In genomic region chr15:103376837-103377269, GRCm38 (mm10) we compare ENCODE assay signal across 12 mouse cellular contexts. TPM values are rescaled to one million over a fixed set of nuclear protein-coding genes. Genes with fewer than 3 reads are reported as not detected.
DNase-seq lines count a peak whose midpoint lies in the region; ATAC-seq lines count a peak whose summit lies in the region.
"Had no signal": no experiment of that assay in that cellular context is flagged by ENCODE, and none has a peak within 500 bp of the region (broad histone marks: within the 10 kb centered on the region; RNA-seq: fewer than 3 reads in every experiment).

No protein-coding gene starts in this region.

- no peak overlapping the region for H3K4me3 ChIP-seq in heart, embryonic 14.5 days (ENCODE audit: control insufficient read depth in 1 of 2, insufficient read depth in 1 of 2, low read depth in 1 of 2, low read length in 2 of 2)
- H3K4me3 ChIP-seq: liver, embryonic 13.5 days; neural tube, embryonic 13.5 days had no signal

- no peaks in the 10 kb centered on the region for H3K9me3 ChIP-seq in heart, embryonic 14.5 days (ENCODE audit: control insufficient read depth, low read length)
- H3K9me3 ChIP-seq: liver, embryonic 13.5 days; neural tube, embryonic 13.5 days had no signal

- peak; percentile 57 for ATAC-seq in heart, embryonic 14.5 days (ENCODE audit: insufficient number of reproducible peaks, insufficient read depth, low FRiP score, low read depth)
- ATAC-seq: activated CD4-positive, CD25-positive, alpha-beta regulatory T cell, adult 4 months had no signal

- H3K4me2 ChIP-seq in heart, embryonic 14.5 days (ENCODE audit: low read length), result peak overlapping the region; percentile 13; the same call in 1 of the 2 replicates
- H3K4me2 ChIP-seq: liver, embryonic 13.5 days; neural tube, embryonic 13.5 days had no signal

- peak overlapping the region; percentile 68 to 72 for H3K27ac ChIP-seq in heart, embryonic 14.5 days (replicated peaks in 1 of 2; ENCODE audit: control insufficient read depth in 1 of 2, insufficient read depth in 1 of 2, low read depth in 2 of 2, low read length in 2 of 2)
- H3K27ac ChIP-seq: liver, embryonic 13.5 days; neural tube, embryonic 13.5 days had no signal

- H3K36me3 ChIP-seq in heart, embryonic 14.5 days (ENCODE audit: control insufficient read depth, insufficient read depth, low read length), result no peaks in the 10 kb centered on the region
- H3K36me3 ChIP-seq: liver, embryonic 13.5 days; neural tube, embryonic 13.5 days had no signal

- no peaks in the 10 kb centered on the region for H3K27me3 ChIP-seq in heart, embryonic 14.5 days (ENCODE audit: control insufficient read depth, insufficient read depth, low read length)
- H3K27me3 ChIP-seq: liver, embryonic 13.5 days; neural tube, embryonic 13.5 days had no signal

- peak overlapping the region; percentile 17; the same call in 1 of the 2 replicates for H3K9ac ChIP-seq in heart, embryonic 14.5 days (ENCODE audit: low read length)
- H3K9ac ChIP-seq: liver, embryonic 13.5 days; neural tube, embryonic 13.5 days had no signal

- peaks cover 25 to 40% of the 10 kb centered on the region in 2 experiments for H3K4me1 ChIP-seq in heart, embryonic 14.5 days (ENCODE audit: control insufficient read depth in 2 of 2, insufficient read depth in 2 of 2, low read length in 2 of 2)

- 24% methylated on average over 8 of the region's 8 CpGs for WGBS in heart, embryonic 14.5 days

- intact Hi-C loops in left cerebral cortex, postnatal 36 days (cut with DNase I), result no loop called here

- peak; percentile 52 for DNase-seq in adrenal gland, postnatal 10 days
- no peak for DNase-seq in adrenal gland, adult 8-10 months
- DNase-seq in 3134 (ENCODE audit: extremely low read depth, insufficient read length, low spot score), result peak; percentile 67
- peak; percentile 53 to 61 for DNase-seq in kidney, postnatal 36 days
- DNase-seq in right cerebral cortex, postnatal 36 days (ENCODE audit: low spot score in 2 of 2), result no peak
- no peak for DNase-seq in thymus, postnatal 14 days
- no peak for DNase-seq in left cerebral cortex, postnatal 36 days (ENCODE audit: low spot score in 2 of 2)
- DNase-seq: liver, embryonic 13.5 days had no signal

RNA-seq across cellular contexts. Expression of gene Itga5, which starts 10.3 kb away (rescaled TPM):
- 10 to 100 TPM; 38.0 to 38.2 TPM for total RNA-seq in adrenal gland, postnatal 10 days (2021)
- total RNA-seq in adrenal gland, adult 8-10 months (2022), result 10 to 100 TPM; 29.5 to 36.7 (median 34.0) TPM
- 76.2 and 77.2 TPM in 2 replicates for polyA plus RNA-seq in heart, embryonic 14.5 days (2014; fragmentation: Nextera tagmentation; extraction: Ambion mirVana)
- total RNA-seq in left cerebral cortex, postnatal 36 days (2021), result 1 to 10 TPM; 2.8 to 4.3 TPM

RNA-seq across cellular contexts. Expression of gene Zfp385a, which starts 37.0 kb away (rescaled TPM):
- total RNA-seq in adrenal gland, postnatal 10 days (2021), result 10 to 100 TPM; 20.1 to 24.2 TPM
- total RNA-seq in adrenal gland, adult 8-10 months (2022), result 10 to 100 TPM; 13.4 to 21.9 (median 19.1) TPM
- polyA plus RNA-seq in heart, embryonic 14.5 days (2014; fragmentation: Nextera tagmentation; extraction: Ambion mirVana), result 8.1 and 9.1 TPM in 2 replicates
- 10 to 100 TPM; 64.4 to 73.5 TPM for total RNA-seq in left cerebral cortex, postnatal 36 days (2021)
- polyA plus RNA-seq: activated CD4-positive, CD25-positive, alpha-beta regulatory T cell, adult 4 months had no signal

RNA-seq across cellular contexts. Expression of gene Gtsf1, which starts 53.4 kb away (rescaled TPM):
- total RNA-seq in adrenal gland, postnatal 10 days (2021), result not detected
- not detected for total RNA-seq in adrenal gland, adult 8-10 months (2022)
- polyA plus RNA-seq in heart, embryonic 14.5 days (2014; fragmentation: Nextera tagmentation; extraction: Ambion mirVana), result 37.1 and 41.3 TPM in 2 replicates
- under 1 TPM in 1 of 2 experiments, not detected in 1; 0.64 TPM for total RNA-seq in left cerebral cortex, postnatal 36 days (2021)
- total RNA-seq: common myeloid progenitor, adult 5-6 weeks had no signal
- polyA plus RNA-seq: activated CD4-positive, CD25-positive, alpha-beta regulatory T cell, adult 4 months; liver, embryonic 13.5 days; neural tube, embryonic 13.5 days had no signal

Comparison
In these comparisons a context has a peak if more than half of its experiments do, and no peak if none do; other contexts are left out.
1. DNase-seq: peak in adrenal gland, postnatal 10 days (single experiment), 3134 (single experiment) and kidney, postnatal 36 days (2 of 2); none in adrenal gland, adult 8-10 months (single experiment), right cerebral cortex, postnatal 36 days (0 of 2), thymus, postnatal 14 days (single experiment) and left cerebral cortex, postnatal 36 days (0 of 2).
2. RNA of gene Itga5, which starts 10.3 kb away (total RNA-seq): 38.0 to 38.2 TPM in adrenal gland, postnatal 10 days and 29.5 to 36.7 TPM in adrenal gland, adult 8-10 months; 2.8 to 4.3 TPM in left cerebral cortex, postnatal 36 days; every median in the first group is over 4 times any median in the second.